Mouse (Mus musculus) intestine, embryonic 15.5 days (tissue): ENCODE results near the gene Srp72. TPM values are rescaled to one million over a fixed set of nuclear protein-coding genes. Genes with fewer than 3 reads are reported as not detected.
"Not testable (repeated sequence)": the region's sequence is repeated elsewhere in the genome, so short reads cannot be mapped to it uniquely, and the experiment has no call there.

Experiments used
- ATAC-seq: fragments of 200-750 bp; cut with Nextera tagmentation; 2 replicates; pipeline ENCODE4 v1.8.0; 2017; ENCODE audit warnings: moderate TSS enrichment, moderate library complexity
- H3K27ac ChIP-seq: fragments of 300-500 bp; sonication (generic); 2 replicates; pipeline ENCODE4 v1.5.1; 2015; ENCODE audit warnings: mild to moderate bottlenecking, inconsistent platforms
- H3K27me3 ChIP-seq: fragments of 300-500 bp; sonication (generic); replicated peaks from 2 replicates; pipeline ENCODE4 v1.6.1; 2015; ENCODE audit warnings: inconsistent platforms
- H3K36me3 ChIP-seq: fragments of 300-500 bp; sonication (generic); 2 replicates; pipeline ENCODE4 v1.6.1; 2015; ENCODE audit warnings: inconsistent platforms
- H3K4me1 ChIP-seq: fragments of 300-500 bp; sonication (generic); replicated peaks from 2 replicates; pipeline ENCODE4 v1.6.1; 2015; ENCODE audit warnings: inconsistent platforms
- H3K4me2 ChIP-seq: fragments of 300-500 bp; sonication (generic); replicated peaks from 2 replicates; pipeline ENCODE4 v1.6.1; 2015; ENCODE audit warnings: mild to moderate bottlenecking, inconsistent platforms
- H3K4me3 ChIP-seq: fragments of 300-500 bp; sonication (generic); replicated peaks from 2 replicates; pipeline ENCODE4 v1.5.1; 2015; ENCODE audit warnings: inconsistent platforms
- H3K9ac ChIP-seq: fragments of 300-500 bp; sonication (generic); 2 replicates; pipeline ENCODE4 v1.6.1; 2015; ENCODE audit warnings: inconsistent platforms
- H3K9me3 ChIP-seq: fragments of 300-500 bp; sonication (generic); 2 replicates; pipeline ENCODE4 v1.6.1; 2016; ENCODE audit warnings: inconsistent platforms
- WGBS: fragments of 180-500 bp; shearing (Covaris S2); methylation state at CpG from one replicate; pipeline ENCODE4 v1.1.7; 2015; 5-methylcytosine and 5-hydroxymethylcytosine counted together
- polyA plus RNA-seq: library from polyadenylated mRNA; unstranded; fragments of >200 nt; fragmentation: Nextera tagmentation; extraction: Ambion mirVana; gene quantifications from 2 replicates; pipeline ENCODE4 v1.2.1, GENCODE M21; 2015

Srp72 gene
- polyA plus RNA-seq, 1 experiment from 2014 or later, result 79.6 TPM

DNA sequence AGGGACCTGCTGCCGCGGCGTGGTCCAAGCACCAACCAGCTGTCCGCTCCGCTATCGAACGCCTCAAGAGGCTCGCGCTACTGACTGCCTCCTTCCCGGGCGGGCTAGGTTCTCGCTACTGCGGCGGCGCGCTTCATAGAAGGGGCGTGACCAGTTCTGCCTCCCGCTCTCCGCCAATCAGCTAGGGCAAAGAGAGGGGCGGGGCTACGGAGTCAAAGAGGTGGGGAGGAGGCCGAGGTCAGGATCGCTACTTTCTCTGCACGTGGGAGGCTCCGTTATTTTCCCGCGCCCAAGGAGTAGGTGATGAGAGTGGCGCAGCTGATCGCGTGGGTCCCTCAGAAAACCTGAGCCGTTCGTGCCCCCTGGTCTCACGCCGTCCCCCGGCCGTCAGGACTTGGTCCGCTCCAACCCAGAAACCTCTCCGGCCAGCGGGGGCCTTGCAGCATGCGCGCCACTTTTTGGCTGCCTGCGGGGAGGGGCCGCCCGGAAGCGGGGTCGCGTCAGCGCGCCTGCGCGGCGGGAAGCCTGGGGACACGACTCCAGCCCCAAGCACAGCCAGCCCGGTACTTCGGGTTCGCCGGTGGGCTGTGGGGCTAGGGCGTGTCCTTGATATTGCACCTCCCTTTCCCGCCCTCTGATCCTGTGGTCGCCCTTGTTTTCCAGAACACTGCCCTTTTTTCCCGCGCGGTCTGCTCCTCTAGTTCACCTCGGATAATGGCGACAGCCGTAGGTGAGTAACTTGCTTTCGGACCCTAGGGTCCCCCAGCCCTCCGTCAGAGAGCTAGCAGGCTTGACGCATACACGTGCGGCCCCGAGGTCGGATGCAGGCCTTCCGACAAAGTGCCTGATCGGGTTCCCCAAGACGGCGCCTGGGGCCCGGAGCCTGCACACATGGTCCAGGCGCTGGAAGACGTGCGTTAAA, 23.1 kb upstream of the Srp72 start, which contains the start of the genes Paics and Ppat:
Gene Paics, plus strand, starts transcription at position 202 of the 922 bp plus-strand sequence.
Gene Ppat, minus strand, starts transcription at position 473 of the 922 bp plus-strand sequence.
- peak within 1 kb of the TSS; percentile 87 for H3K4me2 ChIP-seq

DNA sequence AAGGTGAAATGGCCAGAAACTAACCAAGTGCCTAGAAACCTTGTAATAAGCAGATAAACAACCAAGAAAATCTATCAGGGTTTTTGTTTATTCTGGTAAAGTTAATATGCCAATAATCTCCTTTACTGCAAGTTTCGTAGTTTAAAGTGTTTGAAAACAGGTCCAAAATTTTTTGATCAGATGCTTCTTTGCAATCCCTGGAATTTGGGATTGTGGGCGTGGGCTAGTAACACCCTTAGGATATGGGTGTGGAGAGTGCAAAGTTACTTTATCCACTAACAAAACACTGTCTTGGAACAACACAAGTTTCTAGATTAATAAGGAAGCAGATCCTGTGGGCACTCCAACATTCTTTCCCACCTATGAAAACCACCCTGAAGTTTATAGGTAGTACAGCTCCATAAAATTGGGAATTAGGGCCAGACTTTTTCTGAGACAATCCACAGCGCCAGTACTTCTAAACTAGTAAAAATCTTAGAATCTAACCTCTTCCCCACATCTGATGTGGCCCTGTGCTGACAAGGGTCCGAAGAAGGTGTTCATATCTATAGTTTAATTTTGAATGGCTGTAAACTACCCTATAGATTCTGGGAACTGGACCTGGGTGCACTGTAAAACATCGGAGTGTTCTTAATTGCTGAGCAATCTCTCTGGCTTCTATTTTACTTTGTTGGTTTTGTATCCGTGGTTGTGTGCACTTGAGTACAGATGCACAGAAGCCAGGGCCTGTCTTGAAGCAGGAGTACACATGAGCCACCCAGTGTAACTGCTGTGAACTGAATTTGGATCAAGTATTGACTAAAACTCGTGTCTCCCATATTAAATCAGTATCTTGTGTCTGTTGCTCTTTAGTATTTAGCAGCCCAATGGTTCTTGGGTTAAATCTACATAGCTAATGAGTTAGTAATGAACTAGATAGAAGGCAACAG, 22.1 kb upstream of the Srp72 start:
- 12% methylated on average over 7 of the region's 7 CpGs for WGBS
- Histone ChIP-seq H3K27ac (peak overlapping the region; percentile 86), H3K4me3 (peak overlapping the region; percentile 75), H3K9ac (peak overlapping the region; percentile 77), H3K36me3 (no peaks in the 10 kb centered on the region), H3K4me1 (peaks cover 20% of the 10 kb centered on the region; the same call in 1 of the 2 replicates), H3K27me3 (no peaks in the 10 kb centered on the region), H3K9me3 (no peaks in the 10 kb centered on the region), H3K4me2 (peak overlapping the region; percentile 87)
- ATAC-seq, result no peak

More for the DNA sequence above, 23.1 kb upstream of the Srp72 start, which contains the start of the genes Paics and Ppat:
- peak; percentile 97 for ATAC-seq
- Histone ChIP-seq H3K27ac (peak within 1 kb of the TSS; percentile 86), H3K9ac (peak within 1 kb of the TSS; percentile 77), H3K36me3 (no peaks in the 10 kb centered on the region), H3K4me3 (peak within 1 kb of the TSS; percentile 75), H3K27me3 (no peaks in the 10 kb centered on the region), H3K4me1 (peaks cover 20% of the 10 kb centered on the region; the same call in 1 of the 2 replicates), H3K9me3 (no peaks in the 10 kb centered on the region)
- WGBS, result under 1% methylated on average over 81 of the region's 81 CpGs

DNA sequence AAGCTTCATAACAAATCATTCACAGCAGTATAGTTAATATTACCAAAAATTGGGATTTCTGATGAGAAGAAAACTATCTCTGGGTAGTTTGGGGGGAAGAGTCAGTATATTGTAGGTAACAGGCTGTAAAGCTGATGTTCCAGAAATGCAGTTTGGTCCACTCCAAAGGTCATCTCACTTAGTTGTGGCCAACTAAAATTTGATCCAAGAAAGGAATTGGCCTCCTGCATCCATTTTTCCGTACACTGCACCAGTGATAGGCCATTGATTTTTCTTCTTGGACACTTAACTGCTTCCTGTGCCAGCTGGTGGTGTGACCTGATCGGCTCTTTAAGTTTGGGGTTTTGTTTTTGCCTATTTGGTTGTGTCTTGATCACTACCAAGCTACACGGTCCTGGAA, 20.7 kb upstream of the Srp72 start:
- no peak for ATAC-seq
- H3K4me1 ChIP-seq, result peaks cover 20% of the 10 kb centered on the region; the same call in 1 of the 2 replicates
- no peak overlapping the region for H3K4me3 ChIP-seq
- H3K36me3 ChIP-seq, result peaks cover 6% of the 10 kb centered on the region
- H3K4me2 ChIP-seq, result no peak overlapping the region
- H3K9ac ChIP-seq, result no peak overlapping the region
- H3K27ac ChIP-seq, result peak overlapping the region; percentile 27; the same call in 1 of the 2 replicates
- WGBS, result 59% methylated on average over 3 of the region's 3 CpGs
- H3K9me3 ChIP-seq, result no peaks in the 10 kb centered on the region
- no peaks in the 10 kb centered on the region for H3K27me3 ChIP-seq

GRCm38 (mm10) chr5:76954271-76954900, 20.1 kb upstream of the Srp72 start:
- WGBS, result 69% methylated on average over 6 of the region's 6 CpGs
- Histone ChIP-seq H3K27me3 (no peaks in the 10 kb centered on the region), H3K36me3 (peaks cover 6% of the 10 kb centered on the region), H3K27ac (0 out of 2 replicates have a peak overlapping the region, but pooled peaks have one; percentile 27), H3K4me1 (peaks cover 20% of the 10 kb centered on the region; the same call in 1 of the 2 replicates), H3K9me3 (no peaks in the 10 kb centered on the region), H3K4me2 (no peak overlapping the region), H3K9ac (no peak overlapping the region), H3K4me3 (no peak overlapping the region)
- no peak for ATAC-seq

- Histone ChIP-seq H3K9me3 (no peaks in the 10 kb centered on the region), H3K36me3 (peaks cover 6% of the 10 kb centered on the region), H3K4me3 (no peak overlapping the region), H3K27me3 (no peaks in the 10 kb centered on the region), H3K27ac (0 out of 2 replicates have a peak overlapping the region, but pooled peaks have one; percentile 2), H3K4me1 (peaks cover 14% of the 10 kb centered on the region; the same call in 1 of the 2 replicates), H3K9ac (no peak overlapping the region), H3K4me2 (no peak overlapping the region)
- no peak for ATAC-seq
- 50% methylated on average over 4 of the region's 4 CpGs for WGBS
Observed at GRCm38 (mm10) chr5:76955474-76955873, 19.0 kb upstream of the Srp72 start.

GRCm38 (mm10) chr5:76957954-76958353, 16.5 kb upstream of the Srp72 start:
- no peak overlapping the region for H3K27ac ChIP-seq
- H3K9me3 ChIP-seq, result no peaks in the 10 kb centered on the region
- no peak overlapping the region for H3K4me2 ChIP-seq
- ATAC-seq, result no peak
- H3K4me3 ChIP-seq, result no peak overlapping the region
- H3K9ac ChIP-seq, result no peak overlapping the region
- no peaks in the 10 kb centered on the region for H3K27me3 ChIP-seq
- peaks cover 12% of the 10 kb centered on the region; the same call in 1 of the 2 replicates for H3K4me1 ChIP-seq
- peaks cover 17% of the 10 kb centered on the region for H3K36me3 ChIP-seq
- 94% methylated on average over 1 of the region's 1 CpGs for WGBS

DNA sequence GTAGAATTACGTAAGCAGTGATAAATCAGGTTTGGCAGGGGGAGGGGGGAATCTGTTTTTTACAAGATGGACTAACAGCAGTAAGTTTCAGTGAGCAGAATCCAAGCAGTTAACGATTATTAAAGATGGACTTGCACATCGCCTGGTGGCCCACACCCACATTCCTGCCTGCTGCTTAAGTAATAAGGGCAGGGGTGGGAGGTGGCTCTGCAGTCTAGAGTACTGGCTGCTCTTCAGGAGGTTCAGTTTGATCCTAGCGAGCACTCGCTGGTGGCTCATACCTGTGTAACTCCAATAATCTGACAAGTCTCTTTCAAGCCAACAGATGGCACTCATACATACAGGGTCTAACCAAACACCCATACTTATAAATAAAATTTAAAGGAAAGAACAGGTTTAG, 14.9 kb upstream of the Srp72 start:
- H3K4me1 ChIP-seq, result peaks cover 8% of the 10 kb centered on the region; the same call in 1 of the 2 replicates
- no peaks in the 10 kb centered on the region for H3K9me3 ChIP-seq
- H3K4me3 ChIP-seq, result no peak overlapping the region
- no peak overlapping the region for H3K27ac ChIP-seq
- H3K9ac ChIP-seq, result no peak overlapping the region
- H3K4me2 ChIP-seq, result no peak overlapping the region
- H3K36me3 ChIP-seq, result peaks cover 17% of the 10 kb centered on the region
- 72% methylated on average over 5 of the region's 5 CpGs for WGBS
- peak; percentile 70 for ATAC-seq
- no peaks in the 10 kb centered on the region for H3K27me3 ChIP-seq

DNA sequence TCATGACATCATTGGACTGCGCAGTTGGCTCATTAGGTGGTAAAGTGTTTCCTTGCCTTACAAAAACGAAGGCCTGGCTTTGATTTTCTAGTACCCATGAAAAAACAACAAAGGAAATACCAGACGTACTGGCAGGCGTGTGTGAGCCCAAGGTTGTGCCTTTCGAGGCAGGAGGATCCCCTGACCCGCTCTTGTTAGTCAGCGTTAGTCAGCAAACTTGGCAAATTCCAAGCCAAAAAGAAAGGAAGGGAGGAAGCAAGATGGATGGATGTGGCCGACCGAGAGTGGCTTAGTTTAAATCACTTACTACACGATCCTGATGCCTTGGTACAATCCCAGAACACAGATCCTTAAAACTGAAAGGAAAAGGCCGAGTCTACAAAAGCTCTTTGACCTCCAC, 11.9 kb upstream of the Srp72 start:
- Histone ChIP-seq H3K4me1 (no peaks in the 10 kb centered on the region), H3K9me3 (no peaks in the 10 kb centered on the region), H3K4me2 (no peak overlapping the region), H3K4me3 (no peak overlapping the region), H3K36me3 (peaks cover 25% of the 10 kb centered on the region), H3K9ac (no peak overlapping the region), H3K27ac (no peak overlapping the region), H3K27me3 (no peaks in the 10 kb centered on the region)
- no peak for ATAC-seq
- WGBS, result 82% methylated on average over 11 of the region's 11 CpGs

- Histone ChIP-seq H3K36me3 (peaks cover 23% of the 10 kb centered on the region), H3K4me2 (no peak overlapping the region), H3K27me3 (no peaks in the 10 kb centered on the region), H3K27ac (no peak overlapping the region), H3K9ac (no peak overlapping the region), H3K4me1 (no peaks in the 10 kb centered on the region), H3K4me3 (no peak overlapping the region), H3K9me3 (no peaks in the 10 kb centered on the region)
- ATAC-seq, result no peak
- WGBS, result 93% methylated on average over 3 of the region's 3 CpGs
Observed at GRCm38 (mm10) chr5:76964651-76965050, 9.8 kb upstream of the Srp72 start.

- no peak overlapping the region for H3K4me2 ChIP-seq
- peaks cover 12% of the 10 kb centered on the region for H3K36me3 ChIP-seq
- no peaks in the 10 kb centered on the region; the same call in 1 of the 2 replicates for H3K4me1 ChIP-seq
- no peaks in the 10 kb centered on the region for H3K9me3 ChIP-seq
- no peak overlapping the region for H3K4me3 ChIP-seq
- H3K27me3 ChIP-seq, result no peaks in the 10 kb centered on the region
- no peak overlapping the region for H3K9ac ChIP-seq
- WGBS, result 68% methylated on average over 5 of the region's 5 CpGs
- no peak overlapping the region for H3K27ac ChIP-seq
- no peak for ATAC-seq
Observed at GRCm38 (mm10) chr5:76969250-76969649, 5.2 kb upstream of the Srp72 start.

DNA sequence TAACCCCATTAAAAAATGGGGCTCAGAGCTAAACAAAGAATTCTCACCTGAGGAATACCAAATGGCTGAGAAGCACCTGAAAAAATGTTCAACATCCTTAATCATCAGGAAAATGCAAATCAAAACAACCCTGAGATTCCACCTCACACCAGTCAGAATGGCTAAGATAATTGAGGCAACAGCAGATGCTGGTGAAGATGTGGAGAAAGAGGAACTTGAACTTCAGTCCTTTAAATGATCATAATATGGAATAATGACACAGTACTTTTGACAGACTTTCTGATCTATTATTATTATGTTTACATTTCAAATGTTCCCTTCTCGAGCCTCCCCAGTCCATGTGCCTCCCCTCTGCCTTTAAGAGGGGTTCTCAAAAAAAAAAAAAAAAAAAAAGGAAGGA, 3.4 kb upstream of the Srp72 start:
- not testable (repeated sequence) for H3K9me3 ChIP-seq, H3K4me2 ChIP-seq, H3K9ac ChIP-seq, H3K27me3 ChIP-seq, H3K27ac ChIP-seq, ATAC-seq, H3K4me1 ChIP-seq, H3K4me3 ChIP-seq, H3K36me3 ChIP-seq
- 42% methylated on average over 1 of the region's 1 CpGs for WGBS
